In genomic region chr9:21125502-21126258, GRCm38 (mm10) we compare ENCODE assay signal across 1 mouse cellular context.
TF ChIP-seq lines count a peak whose summit lies in the region.

No protein-coding gene starts in this region.

TF ChIP-seq in MEL, 35 proteins besides CTCF, POLR2A, EP300 and RAD21:
- TF ChIP-seq ETS1 (IDR thresholded peaks at IDR 0.05; ENCODE audit: low read depth, low read length) (no peak), CHD2 (IDR thresholded peaks at IDR 0.05; ENCODE audit: low read length) (no peak), MAZ (IDR thresholded peaks at IDR 0.05; ENCODE audit: low read depth, low read length) (no peak), GABPA (IDR thresholded peaks at IDR 0.05; ENCODE audit: low read depth, low read length) (no peak), TBP (IDR thresholded peaks at IDR 0.05; ENCODE audit: low read depth, low read length) (no peak), ELF1 (IDR thresholded peaks at IDR 0.05; ENCODE audit: low read depth, low read length) (no peak), ZMIZ1 (IDR thresholded peaks at IDR 0.05; ENCODE audit: low read depth, low read length) (no peak)
